In genomic region chr14:86641839-86642238, GRCm38 (mm10) we compare ENCODE assay signal across 15 mouse cellular contexts.
"Had no signal": no experiment of that assay in that cellular context is flagged by ENCODE, and none has a peak within 500 bp of the region (broad histone marks: within the 10 kb centered on the region; RNA-seq: fewer than 3 reads in every experiment).

No protein-coding gene starts in this region.

- H3K27ac ChIP-seq: neural tube, embryonic 13.5 days; neural tube, embryonic 15.5 days; stomach, embryonic 15.5 days; stomach, postnatal 0 days had no signal

- H3K9me3 ChIP-seq: neural tube, embryonic 13.5 days; neural tube, embryonic 15.5 days; stomach, embryonic 15.5 days had no signal

- H3K4me3 ChIP-seq: neural tube, embryonic 13.5 days; neural tube, embryonic 15.5 days; stomach, embryonic 15.5 days had no signal

- H3K36me3 ChIP-seq: neural tube, embryonic 13.5 days; neural tube, embryonic 15.5 days; stomach, embryonic 15.5 days had no signal

- DNase-seq: right cerebral cortex, adult 18-20 months; right cerebral cortex, postnatal 14 days; right cerebral cortex, postnatal 25 days; right cerebral cortex, postnatal 4 days; spleen, adult 18-20 months; thymus, adult 18-20 months; thymus, adult 2 months; thymus, postnatal 14 days; thymus, postnatal 25 days; thymus, postnatal 36 days; thymus, postnatal 4 days had no signal

- H3K4me1 ChIP-seq: neural tube, embryonic 15.5 days; stomach, embryonic 15.5 days had no signal

- H3K4me2 ChIP-seq: neural tube, embryonic 13.5 days; neural tube, embryonic 15.5 days; stomach, embryonic 15.5 days had no signal

- H3K27me3 ChIP-seq: neural tube, embryonic 13.5 days; neural tube, embryonic 15.5 days; stomach, embryonic 15.5 days had no signal

- H3K9ac ChIP-seq: neural tube, embryonic 13.5 days; neural tube, embryonic 15.5 days; stomach, embryonic 15.5 days had no signal
